Mouse (Mus musculus) heart, embryonic 14.5 days (tissue): ENCODE data around the gene Elovl6. TPM values are rescaled to one million over a fixed set of nuclear protein-coding genes. Genes with fewer than 3 reads are reported as not detected.

Source experiments
- ATAC-seq: fragments of 200-750 bp; cut with Nextera tagmentation; 2 replicates; pipeline ENCODE4 v1.8.0; 2017; ENCODE audit warnings: low read depth, moderate TSS enrichment; ENCODE audit not compliant: insufficient number of reproducible peaks, insufficient read depth, low FRiP score
- H3K27ac ChIP-seq, 2 experiments: fragments of 200-500 bp in 1 of 2; fragments of 300-500 bp in 1 of 2; sonication (generic) in 1 of 2; replicated peaks in 1 of 2; 2 replicates each; pipeline ENCODE4 v1.5.1; 2012 to 2014; ENCODE audit warnings: low read depth in 2 of 2, low read length in 2 of 2, control low read depth in 1 of 2, mild to moderate bottlenecking in 1 of 2, mixed read lengths in 1 of 2; ENCODE audit not compliant: control insufficient read depth in 1 of 2, insufficient read depth in 1 of 2
- H3K27me3 ChIP-seq: fragments of 300-500 bp; sonication (generic); 2 replicates; pipeline ENCODE4 v1.6.1; 2014; ENCODE audit warnings: mild to moderate bottlenecking, low read length, control low read depth; ENCODE audit not compliant: control insufficient read depth, insufficient read depth
- H3K36me3 ChIP-seq: fragments of 300-500 bp; sonication (generic); 2 replicates; pipeline ENCODE4 v1.6.1; 2014; ENCODE audit warnings: mild to moderate bottlenecking, control low read depth, low read length, mixed read lengths; ENCODE audit not compliant: control insufficient read depth, insufficient read depth
- H3K4me1 ChIP-seq, 2 experiments: fragments of 200-500 bp in 1 of 2; fragments of 300-500 bp in 1 of 2; sonication (generic) in 1 of 2; 2 replicates each; pipeline ENCODE4 v1.6.1; 2012 to 2014; ENCODE audit warnings: low read length in 2 of 2, control low read depth in 1 of 2, mixed read lengths in 1 of 2; ENCODE audit not compliant: control insufficient read depth in 2 of 2, insufficient read depth in 2 of 2
- H3K4me2 ChIP-seq: fragments of 300-500 bp; sonication (generic); 2 replicates; pipeline ENCODE4 v1.6.1; 2014; ENCODE audit warnings: mild to moderate bottlenecking, low read length
- H3K4me3 ChIP-seq, 2 experiments: fragments of 200-500 bp in 1 of 2; fragments of 300-500 bp in 1 of 2; sonication (generic) in 1 of 2; 2 replicates each; pipeline ENCODE4 v1.5.1; 2012 to 2014; ENCODE audit warnings: low read length in 2 of 2, mild to moderate bottlenecking in 2 of 2, control low read depth in 1 of 2, low read depth in 1 of 2, moderate library complexity in 1 of 2; ENCODE audit not compliant: control insufficient read depth in 1 of 2, insufficient read depth in 1 of 2
- H3K9ac ChIP-seq: fragments of 300-500 bp; sonication (generic); 2 replicates; pipeline ENCODE4 v1.6.1; 2014; ENCODE audit warnings: mild to moderate bottlenecking, low read length
- H3K9me3 ChIP-seq: fragments of 300-500 bp; sonication (generic); 2 replicates; pipeline ENCODE4 v1.6.1; 2016; ENCODE audit warnings: low read length, control low read depth; ENCODE audit not compliant: control insufficient read depth
- WGBS: fragments of 180-500 bp; shearing (Covaris S2); extraction: QIAGEN DNeasy Blood & Tissue Kit; methylation state at CpG from one replicate; pipeline ENCODE4 v1.1.7; 2014; 5-methylcytosine and 5-hydroxymethylcytosine counted together
- polyA plus RNA-seq: library from polyadenylated mRNA; unstranded; fragments of >200 nt; fragmentation: Nextera tagmentation; extraction: Ambion mirVana; gene quantifications from 2 replicates; pipeline ENCODE4 v1.2.1, GENCODE M21; 2014

The Elovl6 gene
- polyA plus RNA-seq, 1 experiment from 2014 or later: 9.8 TPM

DNA sequence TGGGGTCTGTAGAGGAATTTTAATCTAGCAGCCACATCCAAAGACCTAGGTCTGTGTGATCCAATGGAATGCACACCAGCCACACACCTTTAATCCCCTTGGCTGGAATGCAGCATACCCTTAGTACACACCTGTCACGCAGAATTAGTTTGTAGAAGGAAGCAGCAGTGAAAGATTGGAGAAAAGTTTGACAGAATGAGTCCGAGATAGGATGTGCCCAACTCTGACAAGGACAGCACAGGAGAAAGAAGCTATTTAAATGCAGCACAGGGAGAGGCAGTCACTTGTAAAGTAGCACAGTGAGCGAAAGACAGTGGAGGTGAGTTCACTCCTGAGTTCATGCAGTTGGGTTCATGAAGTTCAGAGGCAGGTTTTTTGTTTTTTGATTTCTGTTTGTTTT is 11.2 kb downstream of the Elovl6 start:
- Histone ChIP-seq H3K4me1 (peaks cover 0 to 5% of the 10 kb centered on the region in 2 experiments; a peak in 2 of 4 replicates), H3K4me2 (no peak overlapping the region), H3K36me3 (0 out of 2 replicates have a peak, but pooled peaks cover 4% of the 10 kb centered on the region), H3K27me3 (no peaks in the 10 kb centered on the region), H3K27ac (no peak overlapping the region), H3K4me3 (no peak overlapping the region), H3K9me3 (peaks cover 5% of the 10 kb centered on the region; the same call in 1 of the 2 replicates), H3K9ac (no peak overlapping the region)
- ATAC-seq: no peak
- WGBS: 98% methylated on average over 3 of the region's 3 CpGs

DNA sequence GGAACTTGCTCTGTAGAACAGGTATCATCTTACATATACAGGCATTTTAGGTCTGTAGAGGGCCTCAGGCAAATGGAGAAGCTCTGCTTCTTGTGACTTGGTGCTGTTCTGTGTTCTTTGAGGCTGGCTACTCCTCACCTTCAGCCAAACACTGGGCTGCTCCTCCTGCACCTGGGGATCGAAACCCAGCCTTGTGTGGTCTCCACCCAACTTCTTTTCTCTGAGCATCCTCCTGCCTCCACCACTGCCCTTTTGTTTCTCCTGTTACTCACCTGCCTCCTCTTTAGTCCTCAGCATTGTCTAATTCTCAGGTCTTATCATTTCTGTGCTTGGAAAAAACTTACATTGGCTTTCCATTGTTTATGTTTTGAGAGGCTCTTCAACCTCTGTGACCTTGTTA is 12.1 kb downstream of the Elovl6 start:
- WGBS: 91% methylated on average over 1 of the region's 1 CpGs

DNA sequence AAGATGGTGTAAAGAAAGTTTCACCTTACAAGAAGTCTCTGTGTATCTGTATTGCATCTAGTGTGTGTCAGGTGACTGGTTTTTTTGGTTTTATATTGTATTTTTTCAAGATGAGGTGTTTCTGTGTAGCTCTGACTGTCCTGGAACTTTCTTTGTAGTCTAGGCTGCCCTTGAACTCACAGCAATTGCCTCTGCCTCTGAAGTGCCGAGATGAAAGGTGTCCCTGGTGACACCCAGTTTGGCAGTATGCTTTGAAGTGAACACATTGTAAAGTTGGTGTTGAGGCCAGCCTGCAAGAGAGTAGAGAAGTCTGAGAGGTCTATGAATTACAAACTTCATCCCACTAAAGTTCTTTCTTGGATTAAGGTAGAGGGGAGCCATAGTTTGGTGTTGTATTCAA is 13.1 kb downstream of the Elovl6 start:
- 0 out of 2 replicates have a peak, but pooled peaks cover 4% of the 10 kb centered on the region for H3K36me3 ChIP-seq
- H3K27me3 ChIP-seq: no peaks in the 10 kb centered on the region
- no peak for ATAC-seq
- no peak overlapping the region for H3K4me3 ChIP-seq
- 74% methylated on average over 1 of the region's 1 CpGs for WGBS
- no peak overlapping the region for H3K9ac ChIP-seq
- H3K9me3 ChIP-seq: peaks cover 5% of the 10 kb centered on the region; the same call in 1 of the 2 replicates
- H3K4me1 ChIP-seq: peaks cover 0 to 8% of the 10 kb centered on the region in 2 experiments; a peak in 3 of 4 replicates
- no peak overlapping the region for H3K4me2 ChIP-seq
- no peak overlapping the region for H3K27ac ChIP-seq

More for the DNA sequence above, 12.1 kb downstream of the Elovl6 start:
- Histone ChIP-seq H3K27ac (no peak overlapping the region), H3K9me3 (peaks cover 5% of the 10 kb centered on the region; the same call in 1 of the 2 replicates), H3K4me3 (no peak overlapping the region), H3K36me3 (0 out of 2 replicates have a peak, but pooled peaks cover 4% of the 10 kb centered on the region), H3K4me1 (peaks cover 0 to 7% of the 10 kb centered on the region in 2 experiments; a peak in 2 of 4 replicates), H3K27me3 (no peaks in the 10 kb centered on the region), H3K9ac (no peak overlapping the region), H3K4me2 (no peak overlapping the region)
- ATAC-seq: no peak

DNA sequence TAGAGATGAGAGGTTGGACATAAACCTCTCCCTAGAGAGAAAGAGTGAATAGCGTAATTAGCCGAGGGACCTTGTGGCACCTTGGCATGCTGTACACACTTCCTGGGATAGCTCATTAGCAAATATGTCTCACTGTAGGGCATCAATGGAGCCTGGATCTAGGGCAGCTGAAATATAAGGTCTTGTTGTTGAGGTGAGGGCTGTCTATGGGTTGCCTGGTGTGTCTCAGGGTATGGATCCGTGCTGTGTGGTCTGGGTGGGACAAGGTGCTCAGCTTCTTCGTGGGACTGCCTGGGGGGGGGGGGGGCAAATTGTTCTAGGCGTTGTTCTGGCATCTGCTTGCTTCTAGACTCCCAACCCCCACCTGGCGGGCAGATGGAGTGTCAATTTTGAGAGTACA is 13.6 kb downstream of the Elovl6 start:
- H3K4me2 ChIP-seq: no peak overlapping the region
- H3K4me3 ChIP-seq: no peak overlapping the region
- H3K9me3 ChIP-seq: peaks cover 5% of the 10 kb centered on the region; the same call in 1 of the 2 replicates
- no peak overlapping the region for H3K9ac ChIP-seq
- no peak for ATAC-seq
- H3K36me3 ChIP-seq: 0 out of 2 replicates have a peak, but pooled peaks cover 4% of the 10 kb centered on the region
- no peaks in the 10 kb centered on the region for H3K27me3 ChIP-seq
- H3K4me1 ChIP-seq: peaks cover 0 to 8% of the 10 kb centered on the region in 2 experiments; a peak in 3 of 4 replicates
- no peak overlapping the region for H3K27ac ChIP-seq
- 87% methylated on average over 6 of the region's 6 CpGs for WGBS

DNA sequence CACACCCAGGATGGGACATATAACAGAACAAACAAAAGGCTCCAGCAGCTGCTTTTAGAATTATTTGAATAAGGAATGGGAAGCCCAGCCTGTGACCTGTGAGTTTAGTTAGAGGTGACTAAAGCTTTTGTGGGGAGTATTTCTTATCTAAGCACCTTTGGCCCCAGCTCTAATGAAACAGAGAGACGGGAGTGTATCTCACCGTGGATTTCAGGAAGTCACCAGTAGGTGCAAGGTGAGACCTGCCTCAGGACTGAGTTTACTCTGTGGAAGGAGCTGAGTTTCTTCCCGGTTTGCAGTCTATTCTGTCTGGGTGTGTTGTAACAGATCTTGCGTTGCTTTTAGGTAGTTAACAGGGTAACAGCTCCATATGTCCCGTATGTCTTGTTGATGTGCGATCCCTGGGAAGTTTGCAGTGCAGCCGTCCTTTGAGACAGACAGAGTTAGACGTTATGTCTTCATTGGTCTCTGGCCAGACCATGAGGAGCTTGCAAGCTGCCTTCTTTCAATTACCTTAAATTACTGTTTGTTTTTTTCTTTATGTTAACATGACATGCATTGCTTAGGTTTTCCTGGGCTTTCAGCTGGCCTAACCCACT is 15.8 kb downstream of the Elovl6 start:
- no peak overlapping the region for H3K9ac ChIP-seq
- H3K4me2 ChIP-seq: no peak overlapping the region
- H3K27me3 ChIP-seq: no peaks in the 10 kb centered on the region
- H3K4me1 ChIP-seq: peaks cover 2 to 18% of the 10 kb centered on the region in 2 experiments
- H3K36me3 ChIP-seq: no peaks in the 10 kb centered on the region
- WGBS: 55% methylated on average over 8 of the region's 8 CpGs
- peaks cover 5% of the 10 kb centered on the region; the same call in 1 of the 2 replicates for H3K9me3 ChIP-seq
- ATAC-seq: no peak
- H3K4me3 ChIP-seq: no peak overlapping the region
- 0 out of 4 replicates have a peak overlapping the region, but pooled peaks of 1 of the 2 experiments have one; percentile 28 for H3K27ac ChIP-seq

DNA sequence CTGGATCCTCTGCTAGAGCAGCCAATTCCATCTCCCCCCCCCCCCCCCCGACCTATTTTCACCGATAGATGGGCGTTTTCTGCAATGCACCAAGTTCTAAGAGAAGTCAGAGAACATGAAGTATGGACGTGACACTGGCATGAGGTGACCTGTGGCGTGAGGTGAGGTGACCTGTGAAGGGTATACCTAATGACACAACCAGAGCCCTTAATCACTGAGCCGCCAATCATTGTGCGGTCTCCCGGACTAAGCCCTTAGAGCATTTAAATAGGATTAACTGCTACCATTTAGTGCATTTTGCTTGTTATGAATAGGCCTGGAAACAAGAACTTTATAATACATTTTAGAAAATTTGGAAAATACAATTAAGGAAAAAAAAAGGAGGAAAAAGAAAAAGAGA is 16.6 kb downstream of the Elovl6 start:
- WGBS: 70% methylated on average over 8 of the region's 8 CpGs
- no peak for ATAC-seq
- Histone ChIP-seq H3K4me2 (no peak overlapping the region), H3K9me3 (peaks cover under 1% of the 10 kb centered on the region; the same call in 1 of the 2 replicates), H3K27me3 (no peaks in the 10 kb centered on the region), H3K27ac (no peak overlapping the region), H3K9ac (no peak overlapping the region), H3K4me1 (peaks cover 2 to 18% of the 10 kb centered on the region in 2 experiments), H3K4me3 (no peak overlapping the region), H3K36me3 (no peaks in the 10 kb centered on the region)

DNA sequence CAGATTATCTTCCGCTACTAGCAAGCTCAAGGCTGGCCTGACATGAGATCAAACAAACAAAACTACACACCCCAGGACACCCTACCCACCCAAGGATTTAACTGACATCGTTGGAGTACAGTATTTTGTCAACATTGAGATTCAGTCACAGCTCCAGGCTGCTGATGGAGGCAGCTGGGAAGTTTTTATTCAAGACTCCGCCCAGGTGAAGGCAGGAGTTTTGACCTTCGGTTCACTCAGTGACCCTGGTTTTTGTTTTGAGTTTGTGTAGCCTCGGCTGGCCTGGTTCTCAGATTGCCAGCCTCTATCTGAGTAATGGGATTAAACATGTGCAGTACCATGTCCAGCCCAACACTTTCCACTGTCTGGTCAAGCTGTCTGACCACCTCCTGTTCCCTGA is 17.4 kb downstream of the Elovl6 start:
- no peak overlapping the region for H3K9ac ChIP-seq
- no peak overlapping the region for H3K4me2 ChIP-seq
- H3K27ac ChIP-seq: no peak overlapping the region
- H3K4me3 ChIP-seq: no peak overlapping the region
- WGBS: 59% methylated on average over 5 of the region's 5 CpGs
- no peaks in the 10 kb centered on the region for H3K27me3 ChIP-seq
- H3K36me3 ChIP-seq: no peaks in the 10 kb centered on the region
- no peak for ATAC-seq
- H3K4me1 ChIP-seq: peaks cover 2 to 18% of the 10 kb centered on the region in 2 experiments
- H3K9me3 ChIP-seq: no peaks in the 10 kb centered on the region
